Mouse (Mus musculus): ENCODE measurements around the gene Wdr59. TPM values are rescaled to one million over a fixed set of nuclear protein-coding genes. Genes with fewer than 3 reads are reported as not detected.
"Not testable (repeated sequence)": the region's sequence is repeated elsewhere in the genome, so short reads cannot be mapped to it uniquely, and the experiment has no call there.

Gene Wdr59
- total RNA-seq, 1 experiment from 2014 or later, result 15.0 TPM

- DNase-seq, result no peak
Observed at GRCm38 (mm10) chr8:111537765-111538158, 15.9 kb upstream of the Wdr59 start.

GRCm38 (mm10) chr8:111536978-111537764 is 15.3 kb upstream of the Wdr59 start:
- peak; percentile 43 for DNase-seq

GRCm38 (mm10) chr8:111536031-111536977 is 14.4 kb upstream of the Wdr59 start, which contains the start of gene Znrf1:
Znrf1 (plus strand) TSS chr8:111536097.
- DNase-seq, result peak; percentile 82

- DNase-seq, result no peak
Observed at GRCm38 (mm10) chr8:111535491-111535890, 13.6 kb upstream of the Wdr59 start.

- no peak for DNase-seq
Observed at GRCm38 (mm10) chr8:111533503-111533902, 11.6 kb upstream of the Wdr59 start.

GRCm38 (mm10) chr8:111531621-111532020 is 9.7 kb upstream of the Wdr59 start:
- no peak for DNase-seq

- DNase-seq, result no peak
Observed at GRCm38 (mm10) chr8:111531191-111531590, 9.3 kb upstream of the Wdr59 start.

GRCm38 (mm10) chr8:111528071-111528470 is 6.2 kb upstream of the Wdr59 start:
- no peak for DNase-seq

GRCm38 (mm10) chr8:111527149-111527548 is 5.3 kb upstream of the Wdr59 start:
- no peak for DNase-seq

- no peak for DNase-seq
Observed at GRCm38 (mm10) chr8:111526403-111527024, 4.6 kb upstream of the Wdr59 start.

- no peak for DNase-seq
Observed at GRCm38 (mm10) chr8:111517466-111517865, 4.4 kb downstream of the Wdr59 start.

GRCm38 (mm10) chr8:111516451-111517035 is 5.3 kb downstream of the Wdr59 start:
- DNase-seq, result no peak

GRCm38 (mm10) chr8:111513446-111513845 is 8.4 kb downstream of the Wdr59 start:
- DNase-seq, result no peak

- DNase-seq, result no peak
Observed at GRCm38 (mm10) chr8:111512941-111513340, 9.0 kb downstream of the Wdr59 start.

- no peak for DNase-seq
Observed at GRCm38 (mm10) chr8:111510401-111510800, 11.5 kb downstream of the Wdr59 start.

- no peak for DNase-seq
Observed at GRCm38 (mm10) chr8:111509278-111509677, 12.6 kb downstream of the Wdr59 start.

- DNase-seq, result no peak
Observed at GRCm38 (mm10) chr8:111508566-111508965, 13.3 kb downstream of the Wdr59 start.

- no peak for DNase-seq
Observed at GRCm38 (mm10) chr8:111501724-111502464, 20.0 kb downstream of the Wdr59 start.

- not testable (repeated sequence) for DNase-seq
Observed at GRCm38 (mm10) chr8:111498249-111498648, 23.6 kb downstream of the Wdr59 start.

- no peak for DNase-seq
Observed at GRCm38 (mm10) chr8:111496326-111496725, 25.6 kb downstream of the Wdr59 start.

- no peak for DNase-seq
Observed at GRCm38 (mm10) chr8:111493176-111493575, 28.7 kb downstream of the Wdr59 start.

Data from adrenal gland, postnatal 25 days (tissue).